Mouse (Mus musculus) MEL (cell line): ENCODE measurements around the gene Ccdc40. TPM values are rescaled to one million over a fixed set of nuclear protein-coding genes. Genes with fewer than 3 reads are reported as not detected.
A peak's percentile ranks its signal among the peaks of the same experiment; 100 is the strongest.

Experiments
- DNase-seq: peaks from one replicate; pipeline ENCODE4 v3.0.0; 2011; ENCODE audit warnings: low read depth, low spot score
- H3K27ac ChIP-seq: 2 replicates; pipeline ENCODE4 v1.5.1; 2012; ENCODE audit warnings: low read depth, mild to moderate bottlenecking, control low read depth, low read length, moderate library complexity; ENCODE audit not compliant: control insufficient read depth
- H3K27me3 ChIP-seq, 2 experiments: fragments of 150-350 bp in 1 of 2; sonication (generic) in 1 of 2; 2 replicates each; pipeline ENCODE4 v1.6.1; 2012; ENCODE audit warnings: low read length in 2 of 2, mild to moderate bottlenecking in 2 of 2, improper control_type of control experiment in 1 of 2, moderate library complexity in 1 of 2; ENCODE audit not compliant: insufficient read depth in 2 of 2, control insufficient read depth in 1 of 2
- H3K36me3 ChIP-seq, 2 experiments: 2 replicates each; pipeline ENCODE4 v1.6.1; 2012 to 2014; ENCODE audit warnings: low read length in 2 of 2, improper control_type of control experiment in 1 of 2, inconsistent platforms in 1 of 2, mild to moderate bottlenecking in 1 of 2; ENCODE audit not compliant: insufficient read depth in 2 of 2, control insufficient read depth in 1 of 2
- H3K4me1 ChIP-seq, 2 experiments: fragments of 150-350 bp in 1 of 2; sonication (generic) in 1 of 2; 2 replicates each; pipeline ENCODE4 v1.6.1; 2012; ENCODE audit warnings: low read length in 2 of 2, improper control_type of control experiment in 1 of 2, mild to moderate bottlenecking in 1 of 2; ENCODE audit not compliant: insufficient read depth in 2 of 2, control insufficient read depth in 1 of 2
- H3K4me3 ChIP-seq, 2 experiments: fragments of 150-350 bp in 1 of 2; sonication (generic) in 1 of 2; 2 replicates each; pipeline ENCODE4 v1.5.1; 2012; ENCODE audit warnings: low read depth in 2 of 2, low read length in 2 of 2, mild to moderate bottlenecking in 2 of 2, moderate library complexity in 2 of 2, control low read depth in 1 of 2, improper control_type of control experiment in 1 of 2; ENCODE audit not compliant: control insufficient read depth in 1 of 2, insufficient read depth in 1 of 2
- H3K79me2 ChIP-seq: 2 replicates; pipeline ENCODE4 v1.6.1; 2012; ENCODE audit warnings: mild to moderate bottlenecking, low read length, moderate library complexity; ENCODE audit not compliant: control insufficient read depth, poor library complexity, insufficient read depth
- H3K9ac ChIP-seq: 2 replicates; pipeline ENCODE4 v1.6.1; 2012; ENCODE audit warnings: low read depth, mild to moderate bottlenecking, control low read depth, low read length, moderate library complexity; ENCODE audit not compliant: control insufficient read depth, poor library complexity, severe bottlenecking
- H3K9me3 ChIP-seq: fragments of 150-350 bp; sonication (generic); replicated peaks from 2 replicates; pipeline ENCODE4 v1.6.1; 2012; ENCODE audit warnings: mild to moderate bottlenecking, low read length, improper control_type of control experiment, moderate library complexity; ENCODE audit not compliant: insufficient read depth
- BHLHE40 ChIP-seq: IDR thresholded peaks from 2 replicates; pipeline ENCODE4 v1.6.1; 2012; ENCODE audit warnings: low read depth, mild to moderate bottlenecking, inconsistent platforms, low read length, improper control_type of control experiment, borderline replicate concordance
- CHD1 ChIP-seq: IDR thresholded peaks from 2 replicates; pipeline ENCODE4 v1.6.1; 2012; ENCODE audit warnings: low read depth, mild to moderate bottlenecking, inconsistent platforms, low read length, improper control_type of control experiment
- CHD2 ChIP-seq: IDR thresholded peaks from 2 replicates; pipeline ENCODE4 v1.6.1; 2011; ENCODE audit warnings: low read length, improper control_type of control experiment
- E2F4 ChIP-seq: IDR thresholded peaks from 2 replicates; pipeline ENCODE4 v1.6.1; 2011; ENCODE audit warnings: low read depth, low read length, improper control_type of control experiment, borderline replicate concordance
- ELF1 ChIP-seq: IDR thresholded peaks from 2 replicates; pipeline ENCODE4 v1.6.1; 2014; ENCODE audit warnings: low read depth, mild to moderate bottlenecking, inconsistent platforms, low read length, improper control_type of control experiment, moderate library complexity
- EP300 ChIP-seq, 2 experiments: IDR thresholded peaks; 2 replicates each; pipeline ENCODE4 v1.6.1; 2011; ENCODE audit warnings: improper control_type of control experiment in 2 of 2, low read length in 2 of 2, low read depth in 1 of 2, mild to moderate bottlenecking in 1 of 2
- ETS1 ChIP-seq: IDR thresholded peaks from 2 replicates; pipeline ENCODE4 v1.6.1; 2012; ENCODE audit warnings: low read depth, mild to moderate bottlenecking, inconsistent platforms, low read length, improper control_type of control experiment, moderate library complexity
- JUND ChIP-seq: IDR thresholded peaks from 2 replicates; pipeline ENCODE4 v1.6.1; 2011; ENCODE audit warnings: low read depth, mild to moderate bottlenecking, improper control_type of control experiment, low read length
- MAFK ChIP-seq: IDR thresholded peaks from 2 replicates; pipeline ENCODE4 v1.6.1; 2011; ENCODE audit warnings: low read depth, mild to moderate bottlenecking, low read length, improper control_type of control experiment, borderline replicate concordance
- MAZ ChIP-seq: IDR thresholded peaks from 2 replicates; pipeline ENCODE4 v1.6.1; 2012; ENCODE audit warnings: low read depth, mild to moderate bottlenecking, inconsistent platforms, low read length, improper control_type of control experiment
- MEF2A ChIP-seq: IDR thresholded peaks from 2 replicates; pipeline ENCODE4 v1.6.1; 2014; ENCODE audit warnings: low read depth, mild to moderate bottlenecking, inconsistent platforms, low read length, improper control_type of control experiment; ENCODE audit not compliant: poor library complexity, insufficient replicate concordance, severe bottlenecking; ENCODE audit errors: extremely low read depth
- MXI1 ChIP-seq: IDR thresholded peaks from 2 replicates; pipeline ENCODE4 v1.6.1; 2011; ENCODE audit warnings: mild to moderate bottlenecking, low read depth, low read length, improper control_type of control experiment
- NELFE ChIP-seq: IDR thresholded peaks from 2 replicates; pipeline ENCODE4 v1.6.1; 2011; ENCODE audit warnings: low read depth, low read length, improper control_type of control experiment
- NRF1 ChIP-seq: IDR thresholded peaks from 2 replicates; pipeline ENCODE4 v1.6.1; 2014; ENCODE audit warnings: low read depth, mild to moderate bottlenecking, inconsistent platforms, low read length, improper control_type of control experiment, moderate library complexity; ENCODE audit not compliant: poor library complexity, insufficient read depth, severe bottlenecking
- POLR2A ChIP-seq, 2 experiments: IDR thresholded peaks; 2 replicates each; pipeline ENCODE4 v1.6.1; 2011 to 2012; ENCODE audit warnings: low read length in 2 of 2, mild to moderate bottlenecking in 2 of 2, control low read depth in 1 of 2, improper control_type of control experiment in 1 of 2, low read depth in 1 of 2, moderate library complexity in 1 of 2; ENCODE audit not compliant: control insufficient read depth in 1 of 2, insufficient read depth in 1 of 2, poor library complexity in 1 of 2
- POLR2AphosphoS2 ChIP-seq: IDR thresholded peaks from 2 replicates; pipeline ENCODE4 v1.6.1; 2011; ENCODE audit warnings: low read length, improper control_type of control experiment
- POLR2AphosphoS5 ChIP-seq: IDR thresholded peaks from 2 replicates; pipeline ENCODE4 v1.6.1; 2012; ENCODE audit warnings: low read depth, borderline replicate concordance, mild to moderate bottlenecking, inconsistent platforms, low read length, moderate library complexity, mixed read lengths
- RCOR1 ChIP-seq: IDR thresholded peaks from 2 replicates; pipeline ENCODE4 v1.6.1; 2012; ENCODE audit warnings: low read depth, mild to moderate bottlenecking, inconsistent platforms, low read length, improper control_type of control experiment
- SIN3A ChIP-seq: IDR thresholded peaks from 2 replicates; pipeline ENCODE4 v1.6.1; 2012; ENCODE audit warnings: low read length, improper control_type of control experiment, inconsistent platforms
- SMC3 ChIP-seq: IDR thresholded peaks from 2 replicates; pipeline ENCODE4 v1.6.1; 2011; ENCODE audit warnings: low read depth, low read length, improper control_type of control experiment
- TAL1 ChIP-seq: IDR thresholded peaks from 2 replicates; pipeline ENCODE4 v1.6.1; 2012; ENCODE audit warnings: mild to moderate bottlenecking, inconsistent platforms, low read length, moderate library complexity, mixed read lengths
- TBP ChIP-seq: IDR thresholded peaks from 2 replicates; pipeline ENCODE4 v1.8.0; 2011; ENCODE audit warnings: low read depth, low read length, improper control_type of control experiment
- UBTF ChIP-seq: IDR thresholded peaks from 2 replicates; pipeline ENCODE4 v1.6.1; 2012; ENCODE audit warnings: low read depth, mild to moderate bottlenecking, inconsistent platforms, low read length, improper control_type of control experiment, moderate library complexity, borderline replicate concordance; ENCODE audit not compliant: insufficient read depth
- USF2 ChIP-seq, 2 experiments: IDR thresholded peaks; 2 replicates each; pipeline ENCODE4 v1.6.1; 2011 to 2012; ENCODE audit warnings: improper control_type of control experiment in 2 of 2, low read length in 2 of 2, borderline replicate concordance in 1 of 2, inconsistent platforms in 1 of 2, low read depth in 1 of 2, mild to moderate bottlenecking in 1 of 2; ENCODE audit not compliant: insufficient read depth in 1 of 2
- ZC3H11A ChIP-seq: IDR thresholded peaks from 2 replicates; pipeline ENCODE4 v1.6.1; 2012; ENCODE audit warnings: low read depth, mild to moderate bottlenecking, inconsistent platforms, low read length, improper control_type of control experiment
- ZKSCAN1 ChIP-seq: IDR thresholded peaks from 2 replicates; pipeline ENCODE4 v1.6.1; 2012; ENCODE audit warnings: low read depth, mild to moderate bottlenecking, inconsistent platforms, low read length, improper control_type of control experiment, moderate library complexity
- ZMIZ1 ChIP-seq: IDR thresholded peaks from 2 replicates; pipeline ENCODE4 v1.6.1; 2012; ENCODE audit warnings: low read depth, mild to moderate bottlenecking, inconsistent platforms, low read length, improper control_type of control experiment, moderate library complexity
- ZNF384 ChIP-seq: IDR thresholded peaks from 2 replicates; pipeline ENCODE4 v1.6.1; 2012; ENCODE audit warnings: low read depth, mild to moderate bottlenecking, inconsistent platforms, low read length, improper control_type of control experiment
- polyA plus RNA-seq, 2 experiments: library from polyadenylated mRNA; stranded (reverse) in 1 of 2; unstranded in 1 of 2; fragments of >175 nt in 1 of 2; fragments of >200 nt in 1 of 2; gene quantifications; 2 replicates each; pipeline versions ENCODE4 v1.2.1 to v1.2.4; 2012; ENCODE audit warnings: low replicate concordance in 2 of 2, low read depth in 1 of 2; ENCODE audit not compliant: insufficient read length in 2 of 2, insufficient read depth in 1 of 2, missing spikeins in 1 of 2
- total RNA-seq: library from RNA; depleted of rRNA; stranded (reverse); fragments of 300-350 nt; gene quantifications from 2 replicates; pipeline ENCODE4 v1.2.3, GENCODE M21; 2012

The Ccdc40 gene
- total and polyA plus RNA-seq, 3 experiments = 0.46 to 1.9 TPM; not detected in 1

DNA sequence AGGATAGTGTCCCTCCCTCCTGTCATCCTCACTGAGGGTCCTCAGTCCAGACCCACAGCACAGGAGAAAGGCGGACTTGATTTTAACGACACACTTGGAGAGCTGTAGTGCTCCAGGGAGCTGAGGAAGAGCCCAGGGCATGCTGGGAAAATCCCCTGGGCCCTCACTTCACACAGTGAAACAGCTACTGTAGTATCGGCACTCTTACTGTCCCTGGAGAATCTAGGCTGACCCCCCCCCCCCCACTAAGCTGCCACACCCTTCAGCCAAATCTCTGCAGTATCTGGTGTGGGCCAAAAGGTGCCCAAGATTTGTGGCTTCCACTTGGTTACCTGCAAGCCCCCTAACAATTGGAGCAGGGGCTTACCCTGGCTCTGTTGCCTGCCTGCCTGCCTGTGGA lies 8.6 kb downstream of the Ccdc40 start:
- no peak for TF ChIP-seq JUND
- TF ChIP-seq RCOR1 = peak; percentile 21; the same call in 1 of the 2 replicates
- Histone ChIP-seq H3K36me3 (peaks cover 0 to 8% of the 10 kb centered on the region in 2 experiments; a peak in 2 of 4 replicates), H3K9ac (0 out of 2 replicates have a peak overlapping the region, but pooled peaks have one; percentile 13), H3K9me3 (no peaks in the 10 kb centered on the region), H3K27ac (no peak overlapping the region), H3K4me3 (peak overlapping the region in 1 of 2 experiments; percentile 91; a peak in 3 of 4 replicates), H3K27me3 (peaks cover 2% of the 10 kb centered on the region in 2 experiments; a peak in 2 of 4 replicates), H3K4me1 (peaks cover 3 to 16% of the 10 kb centered on the region in 2 experiments; a peak in 3 of 4 replicates), H3K79me2 (no peaks in the 10 kb centered on the region; the same call in 1 of the 2 replicates)
- peak; percentile 60 for DNase-seq

DNA sequence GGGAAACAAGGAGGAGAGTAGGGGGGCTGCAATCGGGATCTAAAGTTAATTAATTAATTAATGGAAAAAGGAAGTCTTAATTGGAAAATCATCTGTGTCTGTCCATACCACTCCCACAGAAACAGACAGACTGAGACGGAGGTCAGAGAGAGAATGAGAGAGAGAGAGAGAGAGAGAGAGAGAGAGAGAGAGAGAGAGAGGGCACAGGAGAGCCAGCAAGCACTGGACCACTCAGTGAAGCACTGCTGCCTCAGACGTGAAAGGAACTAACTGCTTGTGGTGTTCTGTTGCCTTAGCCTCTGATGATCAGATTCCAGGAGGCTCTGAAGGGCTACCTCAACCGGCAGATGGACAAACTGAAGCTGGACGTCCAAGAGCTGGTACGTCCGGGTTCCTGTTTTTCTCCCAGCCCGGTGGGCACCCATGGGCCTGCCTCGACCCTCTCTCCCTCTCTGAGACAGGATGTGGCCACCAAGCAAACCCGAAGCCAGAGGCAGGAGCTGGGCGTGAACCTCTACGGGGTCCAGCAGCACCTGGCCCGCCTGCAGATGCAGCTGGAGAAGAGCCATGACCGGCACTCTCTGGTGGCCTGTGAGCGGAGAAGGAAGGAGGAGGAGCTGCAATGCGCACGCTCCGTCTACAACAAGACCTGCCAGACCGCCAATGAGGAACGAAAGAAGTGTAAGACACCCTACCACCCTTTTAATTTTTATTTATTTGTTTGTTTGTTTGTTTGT lies 9.4 kb downstream of the Ccdc40 start:
- Histone ChIP-seq H3K4me3 (peak overlapping the region; percentile 73 to 91), H3K27me3 (peaks cover 0 to 2% of the 10 kb centered on the region in 2 experiments; a peak in 1 of 4 replicates), H3K27ac (peak overlapping the region; percentile 59), H3K9ac (peak overlapping the region; percentile 79), H3K9me3 (no peaks in the 10 kb centered on the region), H3K36me3 (peaks cover 0 to 8% of the 10 kb centered on the region in 2 experiments; a peak in 2 of 4 replicates), H3K79me2 (no peaks in the 10 kb centered on the region; the same call in 1 of the 2 replicates), H3K4me1 (peaks cover 3 to 16% of the 10 kb centered on the region in 2 experiments; a peak in 3 of 4 replicates)
- DNase-seq = peak; percentile 92
- TF ChIP-seq NRF1 = peak; percentile 77
- TF ChIP-seq JUND = peak; percentile 97
- no peak for TF ChIP-seq SMC3
- TF ChIP-seq TBP = no peak
- 0 out of 2 replicates have a peak, but pooled peaks have one; percentile 44 for TF ChIP-seq MAZ
- TF ChIP-seq CHD2 = no peak
- TF ChIP-seq POLR2A (IDR thresholded peaks at IDR 0.05; ENCODE audit: control insufficient read depth in 1 of 2, insufficient read depth in 1 of 2, low read depth in 1 of 2, low read length in 2 of 2, poor library complexity in 1 of 2) = peak; percentile 80 to 84
- TF ChIP-seq ZMIZ1 = peak; percentile 79; the same call in 1 of the 2 replicates
- no peak; the same call in 1 of the 2 replicates for TF ChIP-seq SIN3A
- TF ChIP-seq NELFE = peak; percentile 64
- TF ChIP-seq USF2 (IDR thresholded peaks at IDR 0.05; ENCODE audit: borderline replicate concordance in 1 of 2, insufficient read depth in 1 of 2, low read depth in 1 of 2, low read length in 2 of 2) = no peak
- TF ChIP-seq EP300 (IDR thresholded peaks at IDR 0.05; ENCODE audit: low read depth in 1 of 2, low read length in 2 of 2) = no peak
- TF ChIP-seq ZNF384 = no peak
- TF ChIP-seq TAL1 = no peak
- TF ChIP-seq BHLHE40 = no peak
- TF ChIP-seq ELF1 = 0 out of 2 replicates have a peak, but pooled peaks have one; percentile 34
- TF ChIP-seq ZC3H11A = no peak
- no peak for TF ChIP-seq UBTF
- no peak; the same call in 1 of the 2 replicates for TF ChIP-seq ZKSCAN1
- 0 out of 2 replicates have a peak, but pooled peaks have one; percentile 72 for TF ChIP-seq POLR2AphosphoS2
- TF ChIP-seq ETS1 = 0 out of 2 replicates have a peak, but pooled peaks have one; percentile 42
- TF ChIP-seq MEF2A = no peak
- no peak for TF ChIP-seq POLR2AphosphoS5
- no peak for TF ChIP-seq MAFK
- no peak for TF ChIP-seq E2F4
- TF ChIP-seq CHD1 = no peak
- TF ChIP-seq MXI1 = peak; percentile 75
